Mouse (Mus musculus): Measurements from ENCODE around the gene Ldb2. TPM values are rescaled to one million over a fixed set of nuclear protein-coding genes. Genes with fewer than 3 reads are reported as not detected.

The Ldb2 gene
- total RNA-seq, 2 experiments from 2014 or later: not detected

DNA sequence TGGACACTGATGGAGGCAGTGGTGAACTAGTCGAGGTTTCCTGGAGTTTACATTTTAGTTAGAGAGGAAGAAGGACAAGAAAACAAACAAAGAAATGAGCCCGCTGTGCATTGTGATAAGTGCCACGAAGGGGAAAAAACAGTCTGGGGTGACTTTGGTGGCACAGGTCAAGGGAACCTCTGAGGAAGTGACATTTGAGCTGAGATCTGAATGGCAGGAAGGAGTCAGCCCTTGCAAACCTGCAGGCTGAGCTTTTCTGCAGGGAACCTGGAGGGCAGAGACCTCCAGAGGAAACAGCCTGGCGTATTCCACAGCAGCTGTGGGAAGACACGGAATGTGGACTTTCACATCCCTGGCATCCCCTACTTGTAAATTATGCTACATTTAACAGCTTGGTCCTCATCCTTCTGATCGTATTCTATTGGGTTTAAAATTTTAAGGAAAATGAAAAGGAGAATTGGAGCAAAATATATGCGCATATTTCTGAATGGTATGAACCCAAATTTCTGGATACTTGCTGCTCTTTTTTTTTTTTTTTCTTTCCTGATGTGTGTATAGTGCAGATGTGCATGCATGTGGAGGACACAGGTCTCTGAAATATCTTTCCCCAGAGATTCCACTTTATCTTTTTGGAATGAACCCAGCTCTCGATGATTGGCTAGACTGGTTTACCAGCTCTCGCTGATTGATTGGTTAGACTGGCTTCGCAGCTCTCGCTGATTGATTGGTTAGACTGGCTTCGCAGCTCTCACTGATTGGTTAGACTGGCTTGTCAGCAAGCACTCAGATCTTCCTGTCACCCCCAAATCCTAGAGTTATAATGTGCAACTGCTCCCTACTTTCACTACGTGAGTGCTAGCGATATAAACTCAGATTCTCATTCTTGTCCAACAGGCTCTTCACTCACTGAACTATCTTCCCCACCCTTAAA is 72.7 kb downstream of the Ldb2 start:
- ATAC-seq (replicated peaks; ENCODE audit: low FRiP score, poor library complexity, severe bottlenecking): no peak

DNA sequence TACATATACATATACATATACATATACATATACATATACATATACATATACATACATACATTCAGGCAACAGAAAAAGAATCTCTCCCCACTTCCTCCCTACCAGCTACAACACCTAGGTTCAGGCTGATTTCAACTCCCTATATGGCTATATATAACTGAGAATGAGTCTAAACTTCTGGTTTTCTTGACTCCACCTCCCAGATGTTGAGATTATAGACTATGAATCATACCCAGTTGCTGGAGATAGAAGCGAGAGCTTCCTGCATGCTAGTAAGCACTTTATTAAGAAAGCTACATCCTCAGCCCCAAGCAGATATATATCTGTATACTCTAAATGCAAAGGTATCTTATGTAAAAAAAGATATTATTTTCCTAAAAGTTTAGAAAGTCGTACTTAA is 74.0 kb downstream of the Ldb2 start:
- ATAC-seq (replicated peaks; ENCODE audit: low FRiP score, poor library complexity, severe bottlenecking): no peak

DNA sequence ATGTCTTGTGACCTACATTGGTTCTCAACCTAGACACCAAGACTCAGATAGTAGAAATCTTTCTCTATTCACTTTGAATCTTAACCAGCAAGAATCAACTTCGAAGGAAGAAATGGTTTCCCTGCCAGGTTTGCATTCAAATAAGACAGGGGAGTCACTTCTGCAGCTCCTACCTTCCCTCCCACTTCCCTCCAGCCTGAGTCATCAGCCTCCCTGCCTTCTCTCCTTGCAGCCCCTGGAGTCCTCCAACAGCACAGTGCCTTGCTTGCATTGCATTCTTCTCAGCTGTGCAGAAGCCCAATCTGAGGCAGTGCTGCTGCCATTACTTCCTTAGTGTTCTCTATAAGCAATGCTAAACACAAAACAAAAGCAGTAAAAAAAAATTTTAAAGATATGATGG is 79.6 kb downstream of the Ldb2 start:
- no peak for ATAC-seq (replicated peaks; ENCODE audit: low FRiP score, poor library complexity, severe bottlenecking)

DNA sequence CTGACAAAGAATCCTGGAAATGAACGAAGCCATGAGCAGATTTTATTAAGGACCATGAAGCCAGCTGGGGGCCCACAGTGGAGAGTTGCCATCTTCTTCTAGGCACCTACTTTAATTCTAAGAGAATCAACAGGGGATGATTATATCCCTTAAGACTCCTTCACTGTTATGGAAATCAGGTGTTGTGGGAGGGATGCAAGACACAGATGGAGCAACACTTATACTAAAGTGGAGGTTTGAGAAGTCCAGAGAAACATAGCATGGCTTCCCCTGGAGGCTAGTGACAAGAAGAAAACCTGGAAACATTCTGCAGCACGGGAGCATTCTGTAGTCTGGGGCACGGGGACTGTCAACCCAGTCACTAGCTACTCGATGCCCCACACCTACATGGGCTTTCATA is 85.0 kb downstream of the Ldb2 start:
- ATAC-seq (replicated peaks; ENCODE audit: low FRiP score, poor library complexity, severe bottlenecking): no peak

DNA sequence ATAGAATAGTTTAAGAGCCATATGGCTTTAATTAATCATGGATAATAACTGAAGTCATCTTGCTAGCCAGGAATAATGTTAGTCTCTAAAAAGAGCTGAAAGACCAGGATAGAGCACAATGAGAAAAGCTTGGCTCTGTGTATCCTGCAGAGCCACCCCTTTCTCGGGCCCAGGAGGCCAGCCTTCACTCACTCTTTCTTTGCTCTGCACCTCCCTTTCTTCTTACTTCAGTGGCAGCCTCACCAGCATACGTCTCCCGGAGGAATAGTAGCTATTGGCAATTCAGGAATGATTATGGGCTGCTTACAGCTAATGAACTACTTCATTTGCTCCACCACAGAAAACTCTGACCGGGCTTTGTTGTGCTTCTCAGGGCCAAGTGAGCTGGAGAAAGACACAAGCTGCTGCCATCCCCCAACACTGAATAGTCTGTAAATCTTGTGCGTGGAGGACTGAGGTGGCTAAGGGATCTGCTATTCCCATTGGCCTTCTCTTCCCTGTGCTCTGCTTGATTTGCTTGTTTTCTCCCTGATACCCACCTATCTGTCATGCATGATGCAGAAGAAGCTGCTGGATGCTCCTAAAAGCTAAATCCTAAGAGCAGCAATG is 86.2 kb downstream of the Ldb2 start:
- no peak for ATAC-seq (replicated peaks; ENCODE audit: low FRiP score, poor library complexity, severe bottlenecking)

DNA sequence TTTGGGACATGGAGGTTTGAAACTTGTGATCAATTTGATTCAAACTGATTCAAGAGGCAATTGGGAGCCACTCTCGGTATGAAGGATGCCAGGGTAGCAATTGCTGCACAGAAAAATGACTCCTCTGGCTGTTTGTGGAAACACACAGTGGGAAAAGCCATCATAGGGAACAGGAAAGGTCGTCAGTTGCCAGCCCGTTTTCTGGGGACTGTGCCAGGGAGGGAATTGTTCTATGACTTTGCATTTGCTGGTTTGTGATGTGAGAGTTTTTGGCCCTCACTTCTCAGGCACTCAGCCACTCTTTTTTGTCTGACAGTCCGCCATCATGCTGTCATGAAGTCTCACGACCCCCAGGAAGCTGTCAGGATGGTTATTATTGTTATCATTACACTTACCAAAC is 88.3 kb downstream of the Ldb2 start:
- no peak for ATAC-seq (replicated peaks; ENCODE audit: low FRiP score, poor library complexity, severe bottlenecking)

DNA sequence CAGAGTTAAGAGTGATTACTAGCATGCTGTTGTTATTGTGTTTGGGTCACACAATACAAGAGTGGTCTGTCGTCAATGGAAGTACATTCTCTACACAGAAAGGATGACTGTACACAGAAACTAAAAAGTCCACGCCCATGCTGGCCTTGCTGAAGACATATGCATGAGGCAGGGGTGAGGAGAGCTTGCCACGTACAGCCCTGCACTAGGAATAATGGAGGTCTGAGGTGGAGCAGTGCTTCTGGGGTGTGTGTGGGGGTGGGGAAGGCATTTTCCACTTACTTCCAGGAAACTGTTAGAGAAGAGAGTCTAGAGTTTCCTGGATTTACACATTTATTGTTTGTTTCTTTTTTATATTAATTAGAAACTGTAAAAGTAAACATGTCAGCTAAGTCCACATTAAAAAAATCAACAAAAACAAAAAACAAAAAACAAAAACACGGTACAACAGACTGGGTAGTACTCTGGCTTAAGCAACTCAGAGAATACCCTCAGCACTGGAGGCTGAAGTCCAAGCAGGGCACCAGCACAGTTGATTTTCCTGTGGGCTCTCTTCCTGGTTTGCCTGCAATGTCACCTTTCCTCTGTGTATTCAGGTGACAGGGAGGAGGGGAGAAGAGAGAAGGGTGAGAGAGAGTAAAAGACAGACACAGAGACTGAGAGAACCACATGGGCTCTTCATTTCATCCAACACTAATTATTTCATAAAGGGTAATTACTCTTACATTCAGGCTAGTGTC is 89.2 kb downstream of the Ldb2 start:
- no peak for ATAC-seq (replicated peaks; ENCODE audit: low FRiP score, poor library complexity, severe bottlenecking)

DNA sequence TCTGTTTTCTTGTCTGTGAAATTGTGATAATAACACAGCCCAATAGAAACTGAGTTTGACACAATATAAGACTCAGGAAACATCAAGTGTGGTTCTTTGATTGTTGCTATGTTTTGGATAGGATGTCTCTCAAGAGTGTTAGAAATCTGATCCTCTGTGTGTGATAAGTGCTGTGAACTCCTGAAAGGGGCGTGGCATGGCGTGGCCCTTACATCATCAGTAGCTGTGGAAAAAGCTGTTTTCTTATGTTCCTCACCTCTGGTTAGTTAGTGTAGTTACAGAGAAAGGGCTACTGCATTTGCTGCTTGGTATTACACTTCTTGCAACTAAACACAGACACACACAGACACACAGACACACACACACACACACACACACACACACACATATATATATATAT is 90.2 kb downstream of the Ldb2 start:
- no peak for ATAC-seq (replicated peaks; ENCODE audit: low FRiP score, poor library complexity, severe bottlenecking)

DNA sequence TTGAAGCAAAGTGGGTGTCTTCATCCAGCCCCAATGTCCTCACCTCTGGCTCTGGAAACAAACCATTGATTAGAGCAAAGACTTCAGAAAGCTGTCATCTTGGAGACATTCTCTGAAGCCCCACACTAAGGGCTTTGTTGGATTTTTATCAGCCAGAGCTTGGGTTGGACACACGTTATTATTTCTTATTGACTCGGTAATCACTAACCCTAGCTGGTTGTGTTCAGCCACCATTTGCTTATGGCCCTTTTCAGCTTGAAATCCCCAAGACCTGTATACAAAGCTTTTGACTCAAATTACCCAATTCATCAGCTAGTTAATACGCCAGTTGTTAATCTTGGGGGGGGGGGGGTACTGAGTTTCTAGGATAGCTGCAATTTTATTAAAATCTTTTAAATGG is 91.5 kb downstream of the Ldb2 start:
- ATAC-seq (replicated peaks; ENCODE audit: low FRiP score, poor library complexity, severe bottlenecking): no peak

DNA sequence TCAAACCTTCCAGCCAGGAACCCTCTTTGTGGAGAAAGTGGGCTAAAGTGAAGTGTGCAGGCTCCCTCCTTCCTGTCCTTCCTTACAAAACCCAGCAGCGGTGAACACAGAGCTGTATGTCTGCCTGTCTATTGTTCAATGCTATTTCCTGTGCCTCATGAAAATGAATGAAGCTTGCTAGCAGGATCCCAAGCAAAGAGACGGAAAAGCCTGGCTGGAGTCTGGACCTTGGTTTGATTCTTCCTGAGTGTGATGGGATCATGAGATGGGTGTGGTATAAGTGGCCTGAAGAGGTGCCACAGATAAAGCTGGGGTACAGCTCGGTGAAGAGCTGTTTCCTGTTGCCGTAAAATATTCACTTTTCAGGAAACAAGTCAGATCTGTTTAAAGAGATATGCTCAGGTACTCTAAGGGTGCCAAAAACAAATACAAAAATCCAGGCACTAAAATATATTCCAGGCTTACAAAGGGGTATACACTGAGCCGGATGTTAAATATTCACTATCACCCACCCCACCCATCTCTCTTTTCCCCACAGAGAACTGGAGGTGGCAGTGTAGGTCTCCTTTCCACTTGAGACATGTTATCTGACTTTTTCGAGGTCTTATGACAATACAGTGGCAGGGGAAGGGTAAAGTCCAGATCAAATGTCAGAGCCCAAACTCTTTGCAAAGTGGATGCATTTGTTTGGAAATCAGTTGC is 92.3 kb downstream of the Ldb2 start:
- no peak for ATAC-seq (replicated peaks; ENCODE audit: low FRiP score, poor library complexity, severe bottlenecking)

DNA sequence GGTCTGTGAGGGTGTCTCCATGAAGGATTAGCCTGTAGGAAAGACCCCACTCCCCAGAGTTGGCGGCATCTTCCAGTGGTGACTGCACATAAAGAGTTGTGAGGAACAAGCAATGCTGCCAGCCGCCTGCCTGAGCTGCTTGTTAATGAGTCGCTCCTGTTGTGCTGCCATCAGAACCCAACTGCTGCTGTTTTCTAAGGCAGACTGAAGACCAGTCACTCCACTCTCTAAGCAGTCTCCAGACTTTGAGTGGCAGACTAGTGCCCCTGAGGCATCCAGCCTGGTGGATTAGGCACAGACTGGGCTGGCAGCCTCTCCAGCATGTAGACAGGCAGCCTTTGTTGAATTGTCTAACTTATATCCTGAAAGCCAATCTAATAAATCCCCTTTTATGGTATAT is 101.5 kb downstream of the Ldb2 start:
- no peak for ATAC-seq (replicated peaks; ENCODE audit: low FRiP score, poor library complexity, severe bottlenecking)

DNA sequence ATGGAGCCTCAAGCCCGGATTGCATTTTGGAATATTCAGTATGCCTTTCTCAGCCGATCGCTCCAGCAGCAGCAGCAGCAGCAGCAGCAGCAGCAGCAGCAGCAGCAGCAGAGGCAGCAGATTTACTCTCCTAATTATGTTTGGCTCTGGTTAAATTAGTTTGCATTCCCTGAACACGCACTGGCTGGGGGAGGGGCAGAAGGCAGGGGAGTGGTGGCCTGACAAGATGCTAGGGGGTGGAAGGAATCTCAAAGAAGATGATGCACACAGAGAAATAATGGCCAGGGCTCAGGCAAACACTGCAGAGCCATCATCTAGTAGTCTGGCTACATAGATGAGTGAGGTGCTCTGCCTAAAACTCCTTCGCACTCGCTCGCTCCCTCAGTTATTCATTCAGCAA is 102.9 kb downstream of the Ldb2 start:
- ATAC-seq (replicated peaks; ENCODE audit: low FRiP score, poor library complexity, severe bottlenecking): no peak

DNA sequence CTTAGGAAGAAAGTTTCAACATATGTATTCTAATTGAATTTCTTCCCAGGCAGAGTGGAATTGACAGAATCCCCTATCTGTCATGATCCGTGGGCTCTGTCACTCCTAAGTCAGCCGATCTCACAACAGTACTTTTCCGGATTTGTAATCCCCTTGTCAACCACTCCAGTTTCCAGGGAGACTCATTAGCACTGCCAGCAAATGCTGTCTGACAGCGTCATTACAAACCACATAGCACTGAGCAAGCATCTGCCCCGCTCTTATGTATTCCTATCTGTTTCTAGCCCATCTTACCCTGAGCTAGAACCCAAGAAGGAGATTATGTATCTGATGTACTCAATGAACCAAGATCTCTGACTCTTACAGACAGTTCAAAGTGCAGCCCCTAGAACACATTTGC is 105.8 kb downstream of the Ldb2 start:
- ATAC-seq (replicated peaks; ENCODE audit: low FRiP score, poor library complexity, severe bottlenecking): no peak

DNA sequence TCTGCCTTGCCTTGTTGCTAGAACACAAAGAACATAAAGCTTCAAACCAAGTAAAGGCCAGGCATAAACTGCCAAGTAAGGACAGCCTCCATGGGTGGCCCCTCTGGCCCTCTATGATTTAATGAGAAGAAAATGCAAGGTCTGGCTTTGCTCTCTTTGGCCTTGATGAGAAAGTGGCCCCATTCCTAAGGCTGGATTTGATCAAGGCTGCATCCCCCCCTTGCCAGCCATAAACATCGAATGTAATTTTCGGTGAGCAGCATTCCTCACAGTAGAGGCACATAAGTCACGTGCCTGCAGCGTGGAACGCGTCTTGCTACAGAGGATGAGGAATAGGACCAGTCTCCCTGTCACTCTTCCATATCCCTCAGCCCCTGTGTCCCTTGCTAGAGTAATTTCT is 113.1 kb downstream of the Ldb2 start:
- ATAC-seq (replicated peaks; ENCODE audit: low FRiP score, poor library complexity, severe bottlenecking): no peak

DNA sequence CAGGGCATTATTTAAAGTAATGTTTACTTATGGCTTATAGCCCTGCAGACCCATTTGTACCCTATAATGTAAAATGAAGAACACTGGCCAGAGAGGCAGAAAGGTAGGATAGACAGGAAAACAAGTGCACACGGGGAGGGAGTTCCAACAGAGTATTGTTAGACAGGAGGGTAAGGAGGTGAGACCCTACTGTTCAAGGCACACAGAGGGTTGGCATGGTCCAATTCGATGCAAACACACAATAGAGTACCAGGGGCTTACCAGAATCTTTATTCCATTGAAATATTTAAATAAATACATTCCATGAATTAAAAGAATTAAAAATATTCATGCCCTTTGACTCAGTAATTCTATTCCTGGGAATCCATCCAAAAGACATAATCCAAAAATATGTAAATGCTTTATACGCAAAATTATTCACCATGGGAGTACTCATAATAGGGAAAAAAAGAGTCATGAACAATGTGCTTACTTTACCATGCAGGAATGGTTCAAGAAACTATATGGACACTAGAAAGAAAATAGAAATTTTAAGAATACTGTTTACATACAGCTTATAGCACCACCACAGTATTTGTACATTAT is 118.3 kb downstream of the Ldb2 start:
- ATAC-seq (replicated peaks; ENCODE audit: low FRiP score, poor library complexity, severe bottlenecking): no peak

DNA sequence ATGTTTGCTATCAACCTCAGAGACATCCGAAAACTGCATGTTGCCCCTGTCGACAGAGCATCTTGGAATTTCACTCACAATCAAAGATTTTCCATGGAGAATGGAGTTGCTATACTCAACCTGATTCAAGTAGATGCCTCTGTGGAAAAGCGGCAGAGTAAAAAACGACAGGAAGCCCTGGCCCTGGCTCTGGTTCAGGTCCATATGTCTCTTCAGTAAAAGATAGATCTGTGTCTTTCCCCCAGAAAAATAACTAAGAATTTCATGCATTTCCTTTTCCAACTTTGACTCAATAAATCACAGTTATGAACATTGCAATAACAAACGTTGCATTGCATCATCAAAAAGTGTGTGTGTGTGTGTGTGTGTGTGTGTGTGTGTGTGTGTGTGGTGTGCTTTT is 121.7 kb downstream of the Ldb2 start:
- no peak for ATAC-seq (replicated peaks; ENCODE audit: low FRiP score, poor library complexity, severe bottlenecking)

DNA sequence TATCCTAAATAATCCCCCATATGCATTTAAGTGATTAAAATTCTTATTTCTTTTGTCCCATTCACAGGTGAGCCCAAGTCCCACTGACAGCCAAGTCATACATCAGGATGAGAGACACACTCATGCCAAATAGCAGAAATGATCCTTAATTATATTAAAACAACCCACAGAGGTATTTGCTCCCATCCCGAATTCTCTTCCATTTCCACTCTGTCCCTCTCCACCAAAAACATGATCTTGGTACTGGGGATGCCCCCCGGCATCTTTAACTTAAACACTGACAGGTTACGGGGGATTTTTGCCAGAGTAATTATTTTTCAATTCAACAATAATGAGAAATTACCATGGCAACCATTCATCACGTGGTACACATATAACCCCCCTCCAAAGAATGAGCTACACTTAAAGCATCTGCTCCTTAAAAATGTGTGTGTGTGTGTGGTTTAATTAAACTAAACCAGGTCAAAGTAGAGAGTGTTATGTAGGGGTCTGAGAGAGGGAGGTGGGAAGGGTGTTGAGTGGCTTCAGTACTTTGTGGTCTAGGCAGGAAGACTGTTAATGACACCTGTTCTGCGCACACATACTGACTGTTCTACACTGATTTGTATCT is 123.2 kb downstream of the Ldb2 start:
- no peak for ATAC-seq (replicated peaks; ENCODE audit: low FRiP score, poor library complexity, severe bottlenecking)

DNA sequence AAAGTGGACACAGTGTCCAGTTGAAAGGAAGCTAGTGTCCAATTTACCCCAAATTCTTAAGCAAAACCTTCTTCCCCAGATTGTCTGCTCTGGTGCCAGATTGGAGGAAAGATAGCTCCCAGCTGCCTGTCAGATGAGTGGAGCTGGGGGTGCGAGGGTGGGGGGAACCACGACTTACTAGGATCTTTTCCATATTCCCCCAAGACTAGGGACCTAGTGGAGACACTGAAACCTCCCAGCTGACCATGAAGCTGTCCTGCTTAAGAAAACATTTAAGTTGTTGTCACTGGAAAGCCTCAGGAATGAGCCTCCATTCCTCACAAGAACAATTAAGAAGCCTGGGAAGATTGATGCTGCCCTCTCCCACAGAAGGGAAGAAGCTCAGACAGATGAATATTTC is 129.1 kb downstream of the Ldb2 start:
- ATAC-seq (replicated peaks; ENCODE audit: low FRiP score, poor library complexity, severe bottlenecking): no peak

DNA sequence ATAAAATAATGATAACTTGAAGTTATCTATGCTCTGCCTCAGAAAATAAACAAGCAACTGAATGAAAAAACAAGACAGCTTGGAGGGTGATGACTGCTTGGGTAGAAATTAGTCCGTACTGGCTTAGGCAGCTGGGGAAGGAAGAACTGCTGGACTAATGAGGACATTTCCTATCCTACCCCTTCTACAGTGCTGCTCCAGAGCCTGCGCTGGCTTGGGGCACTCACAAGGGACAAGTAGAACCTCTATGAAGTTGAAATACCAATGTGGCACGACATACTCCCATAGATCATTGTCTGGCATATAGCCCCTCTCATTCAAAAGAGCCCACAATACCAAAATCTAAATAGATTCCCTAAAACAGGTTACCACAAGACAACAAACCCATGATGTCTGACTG is 131.6 kb downstream of the Ldb2 start:
- no peak for ATAC-seq (replicated peaks; ENCODE audit: low FRiP score, poor library complexity, severe bottlenecking)

DNA sequence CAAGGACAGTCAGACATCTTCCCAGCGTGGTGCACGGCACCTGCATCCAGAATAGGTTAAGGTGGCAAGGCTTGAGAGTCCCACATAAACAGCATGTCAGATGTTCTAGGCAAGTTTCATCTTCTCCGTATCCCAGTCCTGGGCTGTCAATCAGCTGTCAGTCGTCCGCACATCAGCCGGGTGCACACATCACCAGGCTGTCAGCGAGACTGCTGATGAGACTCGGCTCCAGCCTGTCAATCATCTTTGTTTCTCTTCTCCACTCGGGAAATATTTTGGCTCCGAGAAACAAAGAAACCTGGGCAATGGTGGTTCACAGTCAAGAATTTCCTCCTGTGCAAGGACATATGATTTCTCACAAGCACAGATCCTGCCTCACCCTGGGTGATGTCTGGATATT is 132.1 kb downstream of the Ldb2 start:
- ATAC-seq (replicated peaks; ENCODE audit: low FRiP score, poor library complexity, severe bottlenecking): no peak

Data from erythroblast, adult 5-6 weeks (primary cell).